Mouse (Mus musculus) C2C12 (cell line): ENCODE measurements at regions not wholly inside any gene's neighbourhood (a gene's known extent, or its start where the extent isn't known, plus 50 kb on each side); places are given as distances from the start of the nearest gene placed in this dataset.

Experiments
- CEBPB ChIP-seq: IDR thresholded peaks from one replicate; pipeline ENCODE4 v1.6.1; 2011; ENCODE audit warnings: low read depth, mild to moderate bottlenecking, control low read depth, moderate library complexity
- CTCF ChIP-seq: IDR thresholded peaks from one replicate; pipeline ENCODE4 v1.5.1; 2011; ENCODE audit not compliant: control insufficient read depth, insufficient read depth, insufficient read length
- FOSL1 ChIP-seq: IDR thresholded peaks from one replicate; pipeline ENCODE4 v1.8.0; 2011; ENCODE audit warnings: mild to moderate bottlenecking, low read length; ENCODE audit not compliant: poor library complexity, insufficient read depth, severe bottlenecking
- MAX ChIP-seq: IDR thresholded peaks from one replicate; pipeline ENCODE4 v1.6.1; 2011; ENCODE audit warnings: mild to moderate bottlenecking, control low read depth
- MYOD1 ChIP-seq: IDR thresholded peaks from one replicate; pipeline ENCODE4 v1.6.1; 2011; ENCODE audit warnings: low read depth; ENCODE audit not compliant: control insufficient read depth, insufficient read length
- MYOG ChIP-seq: IDR thresholded peaks from one replicate; pipeline ENCODE4 v1.6.1; 2011; ENCODE audit not compliant: control insufficient read depth, insufficient read length; ENCODE audit errors: extremely low read depth
- USF1 ChIP-seq: IDR thresholded peaks from one replicate; pipeline ENCODE4 v1.6.1; 2011; ENCODE audit warnings: low read depth, mild to moderate bottlenecking, control low read depth, moderate library complexity

DNA sequence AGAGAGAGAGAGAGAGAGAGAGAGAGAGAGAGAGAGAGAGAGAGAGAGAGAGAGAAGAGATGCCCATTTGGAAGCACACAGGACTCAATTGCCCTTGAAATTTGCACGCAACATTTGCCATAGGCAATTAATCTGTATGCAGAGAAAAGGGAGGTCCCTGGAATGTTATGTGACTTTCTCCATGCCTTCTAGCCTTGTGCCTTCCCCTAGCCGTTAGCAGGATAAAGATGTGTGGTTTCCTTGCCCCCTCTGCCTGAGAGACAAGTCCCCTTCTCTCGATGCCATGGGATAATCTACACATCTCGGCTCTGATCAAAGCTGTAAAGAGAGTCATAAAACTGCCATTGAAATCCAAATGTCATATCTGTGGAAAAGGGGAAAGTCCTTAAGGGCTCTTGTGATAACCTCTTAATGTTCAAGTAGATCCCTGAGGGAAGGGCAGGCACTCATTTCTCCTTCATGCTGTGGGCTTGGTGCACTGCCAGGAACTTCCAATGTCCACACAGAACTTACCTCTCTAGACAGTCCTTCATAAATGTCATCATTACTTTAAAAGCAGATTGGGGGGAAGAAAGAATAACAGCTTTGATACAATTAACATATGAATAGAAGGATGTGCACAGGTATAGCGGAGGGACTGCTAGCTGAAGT lies 106.9 kb upstream of the Gm10295 start:
- TF ChIP-seq CTCF (no peak), MYOD1 (no peak), USF1 (no peak), MAX (no peak), FOSL1 (no peak), MYOG (no peak), CEBPB (no peak)
